Mouse (Mus musculus): ENCODE data around the gene Rcc2. TPM values are rescaled to one million over a fixed set of nuclear protein-coding genes. Genes with fewer than 3 reads are reported as not detected.
A peak's percentile ranks its signal among the peaks of the same experiment; 100 is the strongest.

The Rcc2 gene
- polyA plus RNA-seq, 1 experiment = 46.3 TPM

DNA sequence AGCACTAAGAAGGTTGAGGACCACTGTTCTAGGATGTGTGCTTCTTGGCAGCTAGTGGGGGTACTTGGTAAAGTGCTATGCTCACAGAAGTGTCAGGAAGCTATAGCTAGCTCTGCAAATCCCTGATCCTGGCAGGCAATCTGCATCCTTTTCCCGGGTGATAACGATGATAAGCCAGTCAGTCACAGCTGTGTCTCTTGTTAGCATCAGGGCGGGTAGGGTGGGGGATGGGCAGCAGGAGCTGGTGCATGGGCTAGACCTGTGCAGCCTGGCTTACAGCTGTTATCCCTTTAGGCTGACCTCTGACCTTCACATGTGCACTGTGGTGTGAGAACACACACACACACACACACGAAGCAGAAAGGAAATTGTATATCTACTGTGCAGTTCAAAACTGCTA lies 42.7 kb downstream of the Rcc2 start:
- DNase-seq (ENCODE audit: extremely low spot score in 1 of 2, low spot score in 1 of 2) = no peak

DNA sequence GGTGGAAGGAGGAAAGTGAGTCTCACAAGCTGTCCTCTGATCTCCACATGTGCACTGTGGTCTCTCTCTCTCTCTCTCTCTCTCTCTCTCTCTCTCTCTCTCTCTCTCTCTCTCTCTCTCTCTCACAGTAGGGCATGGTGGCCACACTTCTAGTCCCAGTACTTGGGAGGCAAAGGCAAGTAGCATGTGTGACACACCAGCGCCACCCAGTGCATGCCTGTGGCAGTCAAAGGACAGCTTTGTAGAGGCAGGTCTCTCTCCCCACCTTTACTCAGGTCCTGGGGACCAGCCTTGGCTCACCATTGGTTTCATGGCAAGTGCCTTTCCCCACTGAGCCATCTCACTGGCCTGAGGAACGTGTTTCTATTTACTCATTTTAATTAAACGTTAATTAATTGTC lies 44.3 kb downstream of the Rcc2 start:
- DNase-seq (ENCODE audit: extremely low spot score in 1 of 2, low spot score in 1 of 2) = peak in 1 of 2 experiments; percentile 79

DNA sequence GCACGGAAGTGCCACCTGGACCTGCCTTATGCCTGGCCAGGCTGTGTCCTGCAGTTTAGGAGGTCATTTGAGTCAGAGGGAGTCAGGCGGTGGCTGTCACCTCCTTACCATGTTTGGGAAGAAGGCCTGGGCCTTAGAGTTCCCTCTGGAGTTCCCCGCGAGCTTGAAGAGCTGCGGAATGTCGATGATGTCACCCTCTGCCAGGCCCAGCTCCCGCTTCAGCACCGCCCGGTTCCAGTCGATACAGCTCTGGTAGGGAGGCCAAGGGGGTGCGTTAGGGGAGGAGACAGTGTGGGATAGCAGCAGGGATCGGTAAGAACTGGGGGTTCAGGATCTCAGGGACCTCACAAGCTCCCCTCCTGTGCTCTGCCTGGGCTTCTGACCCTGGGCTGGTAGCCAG lies 47.6 kb downstream of the Rcc2 start:
- no peak for DNase-seq (ENCODE audit: extremely low spot score in 1 of 2, low spot score in 1 of 2)

DNA sequence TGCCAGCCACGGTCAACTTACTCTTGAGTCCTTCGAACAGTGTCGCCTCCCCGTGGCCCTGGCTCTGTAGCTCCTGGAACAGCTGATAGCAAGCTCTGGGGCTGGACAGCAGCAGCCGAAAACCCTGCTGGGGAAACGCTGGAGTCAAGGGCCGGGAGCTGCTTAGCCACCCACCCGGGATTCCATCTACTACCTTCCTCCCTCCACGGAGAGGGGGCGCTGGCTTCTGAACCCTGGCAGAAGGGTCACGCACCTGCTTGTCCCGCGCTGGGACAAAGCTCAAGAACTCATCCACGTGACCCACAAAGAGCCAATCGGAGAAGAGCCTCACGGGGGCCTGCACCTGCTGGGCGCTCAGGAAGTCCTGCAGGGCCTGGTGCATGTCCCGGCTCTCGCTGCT lies 50.0 kb downstream of the Rcc2 start:
- no peak for DNase-seq (ENCODE audit: extremely low spot score in 1 of 2, low spot score in 1 of 2)

DNA sequence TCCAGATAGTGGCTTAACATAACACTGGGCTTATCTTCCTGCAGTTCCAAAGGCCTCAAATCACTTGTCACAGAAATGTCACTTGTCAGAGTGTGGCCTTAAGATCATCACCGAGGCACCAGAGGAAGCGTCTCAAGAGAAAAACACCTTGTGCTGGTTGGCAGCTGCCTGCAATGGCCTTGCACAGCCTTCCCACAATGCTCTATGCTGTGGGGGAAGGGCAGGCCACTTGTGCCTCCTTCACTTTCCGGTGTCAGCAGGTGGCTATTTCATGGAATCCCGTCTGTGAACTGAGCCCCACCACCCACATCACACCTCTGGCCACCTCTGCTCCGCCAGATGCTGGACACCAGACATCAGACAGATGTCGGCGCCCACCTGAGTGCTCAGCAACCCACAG lies 53.0 kb downstream of the Rcc2 start:
- no peak for DNase-seq (ENCODE audit: extremely low spot score in 1 of 2, low spot score in 1 of 2)

DNA sequence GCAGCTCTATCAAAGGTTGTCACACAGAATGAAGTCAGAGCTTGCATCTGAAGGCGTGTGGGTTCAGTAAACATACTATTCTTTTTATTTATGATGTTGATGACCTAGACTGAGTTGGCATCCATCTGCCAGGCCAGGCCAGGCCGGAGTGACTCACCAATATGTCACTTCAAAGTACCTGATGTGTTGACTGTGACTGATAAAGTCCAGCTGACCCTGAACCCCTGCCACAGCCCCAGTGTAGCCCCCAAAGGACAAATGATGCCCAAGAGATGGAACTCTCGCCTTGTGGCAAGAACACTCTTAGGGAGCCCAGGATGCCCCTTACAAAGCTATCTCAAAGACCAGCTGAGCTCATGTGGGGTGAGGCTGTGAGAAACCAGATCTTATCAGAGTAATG lies 55.5 kb downstream of the Rcc2 start:
- DNase-seq (ENCODE audit: extremely low spot score in 1 of 2, low spot score in 1 of 2) = no peak

DNA sequence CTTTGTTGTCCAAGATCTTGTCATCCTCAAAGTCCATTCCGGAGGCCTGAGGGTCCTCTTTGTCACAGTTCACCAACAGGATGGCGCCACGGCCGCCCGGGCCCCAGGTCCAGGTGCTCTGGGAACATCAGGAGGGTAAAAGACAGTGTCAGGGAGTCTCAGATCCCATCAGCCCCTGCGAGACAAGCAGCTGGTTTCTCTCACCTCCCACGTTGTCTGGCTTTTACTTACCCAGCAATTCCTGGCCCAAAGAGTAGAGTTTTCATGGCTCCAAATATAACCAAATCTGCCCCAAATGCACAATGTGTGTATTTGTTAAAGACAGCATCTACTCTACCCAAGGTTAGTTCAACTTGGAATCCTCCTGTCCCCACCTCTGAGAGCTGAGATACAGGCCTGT lies 61.3 kb downstream of the Rcc2 start:
- DNase-seq (ENCODE audit: extremely low spot score in 1 of 2, low spot score in 1 of 2) = no peak

DNA sequence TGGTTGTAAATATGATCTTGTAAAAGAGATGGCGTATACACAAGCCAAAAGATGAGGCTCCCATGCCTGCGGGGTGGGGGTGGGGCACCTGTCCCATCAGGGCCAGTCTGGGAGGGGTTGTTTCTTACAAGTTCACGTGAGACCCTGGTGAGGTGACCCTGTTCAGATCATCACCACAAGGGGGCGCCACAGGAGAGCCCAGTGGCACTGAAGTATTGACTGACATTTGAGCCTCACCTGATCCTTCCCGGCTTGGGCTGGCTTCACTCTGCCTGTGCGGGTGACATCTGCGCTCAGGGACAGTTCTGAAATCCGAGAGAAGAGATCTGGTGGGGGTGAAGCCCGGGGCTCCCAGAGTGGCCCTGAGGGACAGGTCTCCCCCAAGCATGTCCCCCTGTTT lies 62.8 kb downstream of the Rcc2 start:
- peak in 1 of 2 experiments; percentile 46 for DNase-seq (ENCODE audit: extremely low spot score in 1 of 2, low spot score in 1 of 2)

DNA sequence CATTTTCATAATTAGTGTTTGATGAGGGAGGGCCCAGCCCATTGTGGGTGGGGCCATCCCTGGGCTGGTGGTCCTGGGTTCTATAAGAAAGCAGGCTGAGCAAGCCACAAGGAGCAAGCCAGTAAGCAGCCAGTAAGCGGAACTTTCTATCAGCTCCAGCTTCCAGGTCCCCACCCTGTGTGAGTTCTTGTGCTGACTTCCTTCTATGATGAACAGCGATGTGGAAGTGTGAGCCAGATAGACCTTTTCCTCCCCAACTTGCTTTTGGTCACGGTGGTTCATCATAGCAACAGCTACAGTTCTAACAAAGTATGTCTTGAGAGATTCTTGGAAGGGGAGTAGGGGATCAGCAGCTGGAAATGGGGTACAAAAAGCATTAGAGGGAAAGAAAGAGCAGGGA lies 65.6 kb downstream of the Rcc2 start:
- no peak for DNase-seq (ENCODE audit: extremely low spot score in 1 of 2, low spot score in 1 of 2)

DNA sequence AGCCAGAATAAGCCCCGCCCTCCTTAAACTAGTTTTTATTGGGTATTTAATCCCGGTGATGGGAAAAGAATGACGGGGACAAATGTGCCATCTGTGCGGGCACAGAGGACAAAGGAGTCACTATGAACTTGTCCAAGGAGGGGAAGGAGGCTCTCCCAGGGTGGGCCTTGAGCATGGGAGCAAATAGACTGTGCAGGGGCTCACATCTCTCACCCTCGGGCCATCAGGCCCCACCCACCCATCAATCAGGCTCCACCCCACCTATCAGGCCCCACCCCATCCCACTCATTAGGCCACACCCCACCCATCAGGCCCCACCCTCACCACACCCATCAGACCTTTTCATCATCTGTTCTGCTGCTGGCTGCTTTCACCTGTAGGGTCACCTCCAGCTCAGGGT lies 68.6 kb downstream of the Rcc2 start:
- DNase-seq (ENCODE audit: extremely low spot score in 1 of 2, low spot score in 1 of 2) = no peak

DNA sequence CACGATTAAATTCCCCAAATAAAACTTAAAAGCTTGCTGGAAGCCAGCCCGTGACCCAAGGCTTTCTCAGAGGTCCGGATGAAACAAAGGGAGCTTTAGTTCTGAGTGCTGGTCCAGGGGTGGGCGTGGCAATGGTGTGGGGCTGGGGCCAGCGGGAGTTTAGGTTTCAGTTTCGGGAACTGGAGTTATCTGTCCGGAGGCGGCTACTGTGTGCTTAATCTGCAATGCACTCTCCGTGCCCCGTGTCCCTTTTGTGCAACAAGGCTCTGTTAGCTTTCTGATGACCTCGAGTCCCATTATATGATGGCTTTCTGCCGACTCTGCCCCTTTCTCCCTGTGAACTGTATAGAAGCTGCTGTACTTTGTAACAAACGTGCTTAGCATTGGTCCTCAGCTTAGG lies 70.1 kb downstream of the Rcc2 start:
- DNase-seq (ENCODE audit: extremely low spot score in 1 of 2, low spot score in 1 of 2) = no peak

DNA sequence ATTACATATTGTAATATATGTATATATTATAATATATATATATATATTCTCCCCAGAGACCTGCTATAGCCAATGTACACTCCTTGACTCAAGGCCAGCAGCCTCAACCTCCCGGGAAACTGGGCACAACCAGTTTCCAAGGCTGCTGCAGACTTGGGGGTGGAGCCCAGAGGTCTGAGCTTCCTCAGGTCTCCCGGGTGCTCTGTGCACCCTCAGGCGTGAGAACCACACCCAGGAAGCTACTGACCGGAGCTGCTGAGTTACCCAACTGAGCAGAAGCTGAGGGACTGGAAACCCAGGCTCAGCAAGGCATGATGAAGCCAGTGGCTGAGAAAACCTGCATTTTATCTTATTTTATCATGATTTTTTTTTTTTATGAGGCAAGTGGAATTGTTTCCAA lies 70.8 kb downstream of the Rcc2 start:
- no peak for DNase-seq (ENCODE audit: extremely low spot score in 1 of 2, low spot score in 1 of 2)

Other genes with a start within 250 kb of the Rcc2 start
- 28.9 and 29.2 TPM in 2 replicates for gene Arhgef10l, start 34.5 kb upstream of the Rcc2 start, polyA plus RNA-seq (2012; rRNA removed)
- 0.97 and 1.2 TPM in 2 replicates for gene Padi6, start 42.1 kb downstream of the Rcc2 start, polyA plus RNA-seq (2012; rRNA removed)
- 0.04 TPM in 2 replicates for gene Padi4, start 73.7 kb downstream of the Rcc2 start, polyA plus RNA-seq (2012; rRNA removed)
- 0.14 and 0.23 TPM in 2 replicates for gene Padi3, start 110.1 kb downstream of the Rcc2 start, polyA plus RNA-seq (2012; rRNA removed)
- 0.48 and 0.76 TPM in 2 replicates for gene Padi1, start 145.2 kb downstream of the Rcc2 start, polyA plus RNA-seq (2012; rRNA removed)
- gene Padi2, start 205.8 kb downstream of the Rcc2 start, polyA plus RNA-seq (2012; rRNA removed) = 12.2 and 13.0 TPM in 2 replicates